Mouse (Mus musculus): ENCODE data around the gene Cacnb3. TPM values are rescaled to one million over a fixed set of nuclear protein-coding genes. Genes with fewer than 3 reads are reported as not detected.

The Cacnb3 gene
- polyA plus RNA-seq, 1 experiment from 2014 or later: 55.7 TPM

- H3K27me3 ChIP-seq: peaks cover 36% of the 10 kb centered on the region
- H3K9ac ChIP-seq: no peak overlapping the region
- H3K9me3 ChIP-seq: no peaks in the 10 kb centered on the region
- peaks cover 44% of the 10 kb centered on the region for H3K4me1 ChIP-seq
- H3K36me3 ChIP-seq: no peaks in the 10 kb centered on the region
- no peak overlapping the region for H3K27ac ChIP-seq
- H3K4me3 ChIP-seq: no peak overlapping the region
- WGBS: 66% methylated on average over 7 of the region's 7 CpGs
- ATAC-seq (ENCODE audit: insufficient number of reproducible peaks, insufficient read depth, low FRiP score, low TSS enrichment, low read depth): no peak
- H3K4me2 ChIP-seq: no peak overlapping the region
Observed at GRCm38 (mm10) chr15:98626487-98627212, 4.0 kb upstream of the Cacnb3 start.

DNA sequence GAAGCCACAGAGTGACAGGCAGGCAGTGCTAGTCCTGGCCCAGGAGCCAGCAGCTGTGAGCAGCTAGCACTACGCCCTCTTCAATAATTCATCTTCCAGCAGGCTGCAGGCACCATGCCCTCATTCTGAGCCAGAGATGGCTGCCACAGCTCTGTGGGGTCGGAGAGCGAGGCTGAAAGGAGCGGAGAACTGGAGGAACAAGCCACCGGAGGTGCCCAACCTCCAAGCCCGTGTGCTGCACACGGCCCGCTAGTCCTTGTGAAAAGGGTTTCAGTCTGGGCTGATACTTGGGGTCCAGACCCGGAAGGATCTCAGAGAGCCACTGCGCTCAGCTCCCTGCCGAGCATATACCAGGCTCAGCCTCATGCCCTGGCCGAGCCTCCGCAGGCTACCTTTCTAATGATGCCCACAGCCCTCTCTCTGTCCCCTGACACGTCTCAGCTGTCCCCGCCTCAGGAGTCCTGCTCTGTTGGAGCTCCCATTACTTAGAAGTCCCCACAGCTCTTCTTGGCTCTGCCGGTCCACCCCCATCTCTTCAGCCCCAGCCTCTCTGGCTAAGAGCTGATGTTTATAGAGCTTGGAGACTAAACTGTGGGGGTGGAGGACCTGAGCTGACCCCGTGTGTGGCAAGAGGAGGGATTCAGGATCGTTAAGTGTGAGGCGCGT lies 1.9 kb upstream of the Cacnb3 start:
- 0 out of 2 replicates have a peak overlapping the region, but pooled peaks have one; percentile 1 for H3K27ac ChIP-seq
- peak overlapping the region; percentile 14 for H3K4me3 ChIP-seq
- WGBS: 10% methylated on average over 20 of the region's 20 CpGs
- H3K27me3 ChIP-seq: peaks cover 46% of the 10 kb centered on the region
- peaks cover 55% of the 10 kb centered on the region for H3K4me1 ChIP-seq
- no peaks in the 10 kb centered on the region for H3K36me3 ChIP-seq
- no peaks in the 10 kb centered on the region for H3K9me3 ChIP-seq
- peak overlapping the region; percentile 58 for H3K9ac ChIP-seq
- peak overlapping the region; percentile 47 for H3K4me2 ChIP-seq
- no peak for ATAC-seq (ENCODE audit: insufficient number of reproducible peaks, insufficient read depth, low FRiP score, low TSS enrichment, low read depth)

GRCm38 (mm10) chr15:98629464-98629863 lies 1.2 kb upstream of the Cacnb3 start:
- no peak overlapping the region for H3K4me3 ChIP-seq
- peaks cover 61% of the 10 kb centered on the region for H3K4me1 ChIP-seq
- H3K27me3 ChIP-seq: peaks cover 46% of the 10 kb centered on the region
- WGBS: 58% methylated on average over 6 of the region's 6 CpGs
- H3K9me3 ChIP-seq: no peaks in the 10 kb centered on the region
- no peak overlapping the region for H3K27ac ChIP-seq
- no peak overlapping the region for H3K4me2 ChIP-seq
- H3K36me3 ChIP-seq: no peaks in the 10 kb centered on the region
- ATAC-seq (ENCODE audit: insufficient number of reproducible peaks, insufficient read depth, low FRiP score, low TSS enrichment, low read depth): no peak
- no peak overlapping the region for H3K9ac ChIP-seq

GRCm38 (mm10) chr15:98631493-98631892 lies 853 bp downstream of the Cacnb3 start:
- Histone ChIP-seq H3K27ac (peak overlapping the region; percentile 77), H3K4me1 (peaks cover 68% of the 10 kb centered on the region)

DNA sequence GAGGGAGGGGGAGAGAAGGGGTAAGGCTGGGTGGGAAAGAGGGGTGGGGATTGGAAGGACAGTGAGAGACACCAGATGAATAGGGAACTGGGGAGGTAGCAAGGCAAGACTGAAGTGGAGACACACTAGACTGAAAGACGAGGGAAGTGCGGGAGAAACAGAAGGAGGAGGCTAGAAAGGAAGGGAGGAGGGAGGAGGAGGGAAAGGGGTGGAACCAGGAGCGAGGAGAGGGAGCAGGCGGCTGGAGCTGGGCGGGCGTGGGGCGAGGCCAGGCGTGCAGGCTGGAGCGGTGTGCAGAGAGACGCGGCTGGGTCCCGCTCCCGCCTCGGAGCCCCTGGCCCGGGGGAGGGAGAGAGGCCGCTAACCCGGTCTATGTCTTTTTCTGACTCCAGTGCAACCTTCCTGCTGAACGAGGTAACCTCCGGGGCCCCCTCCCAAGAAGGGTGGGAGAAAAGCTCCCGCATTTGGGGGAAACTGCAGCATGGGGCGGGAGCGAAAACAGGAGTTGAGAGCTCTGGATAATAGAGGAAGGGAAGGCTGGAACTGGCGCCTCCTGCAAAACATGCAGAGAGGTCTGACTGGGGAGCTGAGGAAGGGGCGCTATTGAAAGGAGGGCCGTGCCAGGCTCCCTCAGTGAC lies 1.6 kb downstream of the Cacnb3 start:
- WGBS: under 1% methylated on average over 25 of the region's 25 CpGs
- peak overlapping the region; percentile 92 for H3K4me2 ChIP-seq
- H3K36me3 ChIP-seq: no peaks in the 10 kb centered on the region
- H3K4me3 ChIP-seq: peak overlapping the region; percentile 75
- peak; percentile 67 for ATAC-seq (ENCODE audit: insufficient number of reproducible peaks, insufficient read depth, low FRiP score, low TSS enrichment, low read depth)
- peaks cover 46% of the 10 kb centered on the region for H3K27me3 ChIP-seq
- peak overlapping the region; percentile 83 for H3K9ac ChIP-seq
- H3K27ac ChIP-seq: peak overlapping the region; percentile 77
- H3K4me1 ChIP-seq: peaks cover 73% of the 10 kb centered on the region
- no peaks in the 10 kb centered on the region for H3K9me3 ChIP-seq

More at GRCm38 (mm10) chr15:98631493-98631892, 853 bp downstream of the Cacnb3 start:
- peak; percentile 16; the same call in 1 of the 2 replicates for ATAC-seq (ENCODE audit: insufficient number of reproducible peaks, insufficient read depth, low FRiP score, low TSS enrichment, low read depth)
- WGBS: 0% methylated on average over 18 of the region's 18 CpGs
- Histone ChIP-seq H3K27me3 (peaks cover 46% of the 10 kb centered on the region), H3K36me3 (no peaks in the 10 kb centered on the region), H3K4me3 (peak overlapping the region; percentile 75), H3K4me2 (peak overlapping the region; percentile 92), H3K9me3 (no peaks in the 10 kb centered on the region), H3K9ac (peak overlapping the region; percentile 83)

DNA sequence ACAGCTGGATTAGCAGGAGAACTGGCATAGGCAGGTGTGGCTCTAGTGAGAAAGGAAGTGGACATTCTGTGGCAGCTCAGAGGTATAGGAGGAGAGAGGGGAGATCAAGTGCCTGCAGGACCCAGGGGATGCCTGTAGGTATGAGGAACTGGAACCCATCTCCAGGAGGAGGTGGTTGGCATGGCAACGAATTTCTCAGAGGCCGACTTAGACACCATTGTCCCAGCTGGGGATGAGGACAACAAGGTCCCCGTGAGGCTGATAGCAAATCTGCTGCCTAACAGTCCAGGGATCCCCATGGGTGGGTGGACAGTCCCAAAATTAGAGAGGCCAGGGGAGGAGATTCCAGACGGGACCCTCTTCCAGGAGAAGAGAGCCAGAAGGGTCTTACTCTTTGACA lies 2.3 kb downstream of the Cacnb3 start:
- ATAC-seq (ENCODE audit: insufficient number of reproducible peaks, insufficient read depth, low FRiP score, low TSS enrichment, low read depth): no peak
- Histone ChIP-seq H3K27me3 (peaks cover 46% of the 10 kb centered on the region), H3K4me3 (peak overlapping the region; percentile 75), H3K9me3 (no peaks in the 10 kb centered on the region), H3K27ac (peak overlapping the region; percentile 77; the same call in 1 of the 2 replicates), H3K4me2 (peak overlapping the region; percentile 92), H3K9ac (peak overlapping the region; percentile 83), H3K4me1 (peaks cover 79% of the 10 kb centered on the region), H3K36me3 (no peaks in the 10 kb centered on the region)
- WGBS: 3% methylated on average over 4 of the region's 4 CpGs

DNA sequence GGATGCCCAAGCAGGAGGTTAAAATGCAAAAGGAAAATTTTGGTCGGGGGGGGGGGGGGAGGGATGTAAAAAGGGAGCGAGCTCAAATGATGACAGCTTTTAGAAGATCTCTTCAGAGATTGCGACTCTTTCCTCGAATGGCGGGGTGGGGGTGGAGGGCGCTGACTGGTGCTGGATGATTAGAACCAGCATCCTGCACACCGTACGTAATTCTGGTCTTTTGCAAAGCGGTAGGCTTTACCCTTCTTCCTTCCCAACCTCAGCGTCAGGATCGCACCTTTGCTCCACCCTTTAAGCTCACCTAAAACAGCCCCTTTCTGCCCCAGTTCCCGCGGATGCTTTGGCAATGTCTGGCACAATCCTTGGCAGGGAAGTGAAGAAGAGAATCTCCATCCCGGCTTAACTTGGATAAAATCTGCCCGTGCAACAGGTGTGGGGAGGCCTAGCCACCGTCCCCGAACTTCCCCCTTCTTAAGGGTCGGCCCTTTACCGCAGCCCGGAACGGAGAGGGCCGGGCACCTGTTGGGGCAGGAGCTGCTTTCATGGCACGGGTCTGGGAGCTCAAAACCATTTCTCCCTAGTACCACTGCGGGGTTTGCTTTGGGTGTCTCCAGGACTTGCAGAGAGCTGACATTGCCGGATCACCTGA lies 3.3 kb downstream of the Cacnb3 start:
- Histone ChIP-seq H3K9ac (peak overlapping the region; percentile 83), H3K4me3 (peak overlapping the region; percentile 75), H3K27ac (peak overlapping the region; percentile 89), H3K9me3 (no peaks in the 10 kb centered on the region), H3K36me3 (0 out of 2 replicates have a peak, but pooled peaks cover 2% of the 10 kb centered on the region), H3K4me2 (peak overlapping the region; percentile 92), H3K27me3 (peaks cover 35% of the 10 kb centered on the region), H3K4me1 (peaks cover 72% of the 10 kb centered on the region)
- no peak for ATAC-seq (ENCODE audit: insufficient number of reproducible peaks, insufficient read depth, low FRiP score, low TSS enrichment, low read depth)
- under 1% methylated on average over 25 of the region's 25 CpGs for WGBS

GRCm38 (mm10) chr15:98634541-98635081 lies 4.0 kb downstream of the Cacnb3 start:
- H3K27me3 ChIP-seq: peaks cover 29% of the 10 kb centered on the region
- H3K36me3 ChIP-seq: peaks cover 7% of the 10 kb centered on the region
- H3K9ac ChIP-seq: peak overlapping the region; percentile 83
- peaks cover 67% of the 10 kb centered on the region for H3K4me1 ChIP-seq
- H3K9me3 ChIP-seq: no peaks in the 10 kb centered on the region
- H3K4me3 ChIP-seq: peak overlapping the region; percentile 75
- peak overlapping the region; percentile 92 for H3K4me2 ChIP-seq
- under 1% methylated on average over 49 of the region's 65 CpGs for WGBS
- H3K27ac ChIP-seq: peak overlapping the region; percentile 89
- peak; percentile 61; the same call in 1 of the 2 replicates for ATAC-seq (ENCODE audit: insufficient number of reproducible peaks, insufficient read depth, low FRiP score, low TSS enrichment, low read depth)

DNA sequence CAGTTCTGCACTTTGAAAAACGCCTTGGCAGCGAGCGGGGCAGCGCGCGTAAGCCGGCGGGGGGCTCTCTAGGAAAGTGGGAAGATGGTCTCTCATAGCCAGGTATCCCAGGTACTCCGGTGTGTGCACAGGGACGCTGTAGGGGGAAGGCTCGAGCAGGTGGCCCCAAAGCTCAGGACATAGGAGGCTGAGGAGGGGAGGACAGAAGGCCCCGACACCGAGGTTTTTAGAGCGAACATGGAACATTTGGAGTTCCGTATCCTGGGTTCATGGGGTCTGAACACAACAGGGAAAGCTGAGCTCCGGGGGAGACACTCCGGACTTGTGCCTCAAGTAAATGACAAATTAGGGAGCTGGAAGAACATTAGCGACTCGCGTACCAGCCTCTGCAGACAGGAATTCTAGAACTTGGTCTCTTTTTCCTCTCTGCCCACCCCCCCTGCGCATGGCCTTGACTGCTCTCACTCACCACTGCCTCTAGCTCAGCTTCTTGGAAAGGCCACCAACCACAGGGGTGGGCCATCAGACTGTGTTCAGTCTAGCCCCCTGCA lies 4.7 kb downstream of the Cacnb3 start:
- Histone ChIP-seq H3K9ac (peak overlapping the region; percentile 83), H3K9me3 (no peaks in the 10 kb centered on the region), H3K36me3 (peaks cover 14% of the 10 kb centered on the region), H3K4me2 (peak overlapping the region; percentile 92), H3K27me3 (peaks cover 22% of the 10 kb centered on the region), H3K27ac (peak overlapping the region; percentile 89), H3K4me3 (peak overlapping the region; percentile 75), H3K4me1 (peaks cover 63% of the 10 kb centered on the region)
- ATAC-seq (ENCODE audit: insufficient number of reproducible peaks, insufficient read depth, low FRiP score, low TSS enrichment, low read depth): no peak
- 1% methylated on average over 21 of the region's 21 CpGs for WGBS

DNA sequence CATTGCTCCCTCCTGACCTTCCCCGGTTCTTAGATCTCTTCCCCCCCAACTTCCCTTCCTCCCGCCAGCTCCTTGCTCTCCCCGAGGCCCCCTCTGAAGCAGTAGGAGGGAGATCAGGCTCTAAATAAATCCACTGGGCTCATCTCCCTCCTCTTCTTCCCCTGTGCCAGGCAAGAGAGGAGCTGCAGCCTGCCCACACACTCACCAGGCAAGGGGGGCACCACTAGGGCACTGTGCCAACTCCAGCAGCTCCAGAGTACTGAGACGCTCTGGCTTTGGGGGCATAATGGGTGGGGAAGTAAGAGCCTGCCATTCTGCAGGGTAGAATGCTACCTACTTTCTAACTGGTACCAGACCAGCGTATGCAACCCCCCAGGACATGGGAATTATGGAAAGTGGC lies 5.9 kb downstream of the Cacnb3 start:
- H3K4me2 ChIP-seq: peak overlapping the region; percentile 92

More for the DNA sequence above, 5.9 kb downstream of the Cacnb3 start:
- Histone ChIP-seq H3K4me1 (peaks cover 51% of the 10 kb centered on the region), H3K27ac (no peak overlapping the region), H3K9me3 (no peaks in the 10 kb centered on the region), H3K9ac (peak overlapping the region; percentile 83; the same call in 1 of the 2 replicates), H3K27me3 (peaks cover 11% of the 10 kb centered on the region), H3K36me3 (peaks cover 25% of the 10 kb centered on the region), H3K4me3 (peak overlapping the region; percentile 75)
- ATAC-seq (ENCODE audit: insufficient number of reproducible peaks, insufficient read depth, low FRiP score, low TSS enrichment, low read depth): no peak
- 44% methylated on average over 5 of the region's 5 CpGs for WGBS

All from embryonic facial prominence, embryonic 13.5 days (tissue).